Mouse (Mus musculus): ENCODE data around the gene Ptpre. TPM values are rescaled to one million over a fixed set of nuclear protein-coding genes. Genes with fewer than 3 reads are reported as not detected.

Ptpre gene
- polyA plus RNA-seq, 1 experiment from 2014 or later = 2.2 TPM

DNA sequence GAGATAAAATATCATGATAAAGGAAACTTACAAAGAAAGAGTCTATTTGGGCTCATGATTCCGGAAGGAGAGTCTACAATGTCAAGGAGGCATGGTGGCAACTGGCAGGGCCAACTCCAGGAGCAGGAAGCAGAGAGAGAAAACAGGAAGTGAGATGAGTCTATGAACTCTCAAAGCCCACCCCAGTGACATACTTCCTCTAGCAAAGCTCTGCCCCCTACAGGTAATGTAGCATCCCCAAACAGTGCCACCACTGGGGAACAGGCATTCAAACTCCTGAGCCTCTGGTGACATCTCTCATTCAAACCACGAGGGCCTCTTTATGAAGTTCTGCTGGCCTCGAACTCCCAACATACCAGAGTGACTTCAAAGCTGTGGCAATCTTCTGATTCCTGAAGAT, 25.6 kb upstream of the Ptpre start:
- Histone ChIP-seq H3K36me3 (no peaks in the 10 kb centered on the region), H3K9ac (replicated peaks) (no peak overlapping the region), H3K4me2 (no peak overlapping the region), H3K4me3 (replicated peaks) (no peak overlapping the region), H3K27me3 (no peaks in the 10 kb centered on the region), H3K9me3 (0 out of 2 replicates have a peak, but pooled peaks cover under 1% of the 10 kb centered on the region), H3K27ac (no peak overlapping the region), H3K4me1 (replicated peaks) (0 out of 2 replicates have a peak, but pooled peaks cover 3% of the 10 kb centered on the region)
- no peak for ATAC-seq (ENCODE audit: insufficient number of reproducible peaks, insufficient read depth, low FRiP score, low TSS enrichment, low read depth)
- 76% methylated on average over 3 of the region's 3 CpGs for WGBS

DNA sequence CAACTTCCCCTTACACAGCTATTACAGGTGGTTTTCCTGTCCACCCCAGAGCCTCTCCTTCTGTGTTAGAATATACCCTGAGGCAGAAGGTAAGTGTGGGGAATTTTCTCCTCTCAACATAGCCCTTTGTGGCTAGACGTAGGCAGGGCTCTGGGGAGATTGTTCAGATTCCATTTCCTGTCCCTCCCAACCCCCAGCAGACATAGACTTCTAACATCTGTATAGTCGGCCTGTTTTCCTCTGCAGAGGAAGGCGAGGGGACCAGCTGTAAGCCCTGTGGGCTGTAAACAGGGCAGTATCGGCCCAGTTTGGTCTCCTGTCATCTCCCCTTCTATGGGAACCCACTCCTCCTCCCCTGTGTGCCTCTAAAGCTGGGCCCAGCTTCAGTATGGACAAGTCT, 20.1 kb upstream of the Ptpre start:
- Histone ChIP-seq H3K4me2 (no peak overlapping the region), H3K4me3 (replicated peaks) (no peak overlapping the region), H3K4me1 (replicated peaks) (0 out of 2 replicates have a peak, but pooled peaks cover 14% of the 10 kb centered on the region), H3K27ac (no peak overlapping the region), H3K36me3 (no peaks in the 10 kb centered on the region), H3K9me3 (no peaks in the 10 kb centered on the region), H3K9ac (replicated peaks) (no peak overlapping the region), H3K27me3 (no peaks in the 10 kb centered on the region)
- ATAC-seq (ENCODE audit: insufficient number of reproducible peaks, insufficient read depth, low FRiP score, low TSS enrichment, low read depth) = no peak
- 42% methylated on average over 4 of the region's 4 CpGs for WGBS

GRCm38 (mm10) chr7:135520241-135520640, 17.0 kb upstream of the Ptpre start:
- Histone ChIP-seq H3K4me1 (replicated peaks) (0 out of 2 replicates have a peak, but pooled peaks cover 17% of the 10 kb centered on the region), H3K9me3 (no peaks in the 10 kb centered on the region), H3K36me3 (no peaks in the 10 kb centered on the region), H3K27me3 (no peaks in the 10 kb centered on the region), H3K27ac (no peak overlapping the region), H3K9ac (replicated peaks) (no peak overlapping the region), H3K4me3 (replicated peaks) (no peak overlapping the region), H3K4me2 (no peak overlapping the region)
- 41% methylated on average over 5 of the region's 5 CpGs for WGBS
- ATAC-seq (ENCODE audit: insufficient number of reproducible peaks, insufficient read depth, low FRiP score, low TSS enrichment, low read depth) = no peak

DNA sequence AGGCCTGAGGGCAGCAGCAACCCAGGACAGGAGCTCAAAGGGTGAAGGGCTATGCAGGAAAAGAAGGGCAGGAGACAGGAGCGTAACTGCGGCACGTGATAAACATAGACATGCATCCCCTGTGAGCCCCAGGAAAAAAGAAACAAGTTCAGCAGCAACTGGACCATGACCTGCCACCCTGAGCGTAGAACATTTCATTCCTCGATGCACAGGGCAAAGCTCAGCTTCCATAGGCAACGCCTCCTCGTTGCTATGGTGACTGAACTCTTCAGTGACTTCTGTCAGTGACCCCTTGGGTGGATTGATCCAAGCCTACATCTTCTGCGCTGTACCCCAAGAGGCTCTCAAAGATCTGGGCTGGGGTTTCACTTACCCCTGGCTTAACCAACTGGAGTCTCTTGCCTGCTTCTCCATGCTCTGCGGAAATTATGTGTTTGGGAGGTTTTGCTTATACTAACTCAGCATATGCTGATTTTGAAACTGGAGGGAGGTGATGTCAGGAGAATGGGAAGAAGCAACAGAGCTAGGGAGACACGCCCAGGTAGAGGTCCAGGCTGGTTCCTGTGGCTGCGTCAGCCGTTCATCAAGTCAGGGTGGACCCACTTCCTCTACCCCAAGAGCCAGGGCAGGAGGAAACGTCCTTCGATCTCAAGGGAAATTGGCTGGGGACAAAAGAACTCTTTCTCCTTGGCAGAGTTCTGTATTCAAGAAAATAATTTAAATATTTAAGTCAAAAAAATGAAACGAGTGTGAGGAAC, 15.3 kb upstream of the Ptpre start:
- H3K4me2 ChIP-seq = no peak overlapping the region
- WGBS = 78% methylated on average over 15 of the region's 15 CpGs
- H3K4me1 ChIP-seq (replicated peaks) = 0 out of 2 replicates have a peak, but pooled peaks cover 12% of the 10 kb centered on the region
- H3K36me3 ChIP-seq = no peaks in the 10 kb centered on the region
- no peak overlapping the region for H3K27ac ChIP-seq
- no peak for ATAC-seq (ENCODE audit: insufficient number of reproducible peaks, insufficient read depth, low FRiP score, low TSS enrichment, low read depth)
- H3K4me3 ChIP-seq (replicated peaks) = no peak overlapping the region
- H3K9me3 ChIP-seq = no peaks in the 10 kb centered on the region
- no peaks in the 10 kb centered on the region for H3K27me3 ChIP-seq
- no peak overlapping the region for H3K9ac ChIP-seq (replicated peaks)

- WGBS = 46% methylated on average over 4 of the region's 4 CpGs
- H3K36me3 ChIP-seq = no peaks in the 10 kb centered on the region
- no peak for ATAC-seq (ENCODE audit: insufficient number of reproducible peaks, insufficient read depth, low FRiP score, low TSS enrichment, low read depth)
Observed at GRCm38 (mm10) chr7:135523981-135524380, 13.3 kb upstream of the Ptpre start.

GRCm38 (mm10) chr7:135524424-135524967, 12.8 kb upstream of the Ptpre start:
- Histone ChIP-seq H3K36me3 (no peaks in the 10 kb centered on the region), H3K27me3 (no peaks in the 10 kb centered on the region), H3K4me1 (replicated peaks) (0 out of 2 replicates have a peak, but pooled peaks cover 7% of the 10 kb centered on the region), H3K9me3 (no peaks in the 10 kb centered on the region), H3K4me3 (replicated peaks) (no peak overlapping the region), H3K27ac (no peak overlapping the region), H3K9ac (replicated peaks) (no peak overlapping the region), H3K4me2 (no peak overlapping the region)
- no peak for ATAC-seq (ENCODE audit: insufficient number of reproducible peaks, insufficient read depth, low FRiP score, low TSS enrichment, low read depth)
- 70% methylated on average over 6 of the region's 6 CpGs for WGBS

More at GRCm38 (mm10) chr7:135523981-135524380, 13.3 kb upstream of the Ptpre start:
- Histone ChIP-seq H3K9ac (replicated peaks) (no peak overlapping the region), H3K4me1 (replicated peaks) (0 out of 2 replicates have a peak, but pooled peaks cover 7% of the 10 kb centered on the region), H3K4me3 (replicated peaks) (no peak overlapping the region), H3K4me2 (no peak overlapping the region), H3K27ac (no peak overlapping the region), H3K9me3 (no peaks in the 10 kb centered on the region), H3K27me3 (no peaks in the 10 kb centered on the region)

DNA sequence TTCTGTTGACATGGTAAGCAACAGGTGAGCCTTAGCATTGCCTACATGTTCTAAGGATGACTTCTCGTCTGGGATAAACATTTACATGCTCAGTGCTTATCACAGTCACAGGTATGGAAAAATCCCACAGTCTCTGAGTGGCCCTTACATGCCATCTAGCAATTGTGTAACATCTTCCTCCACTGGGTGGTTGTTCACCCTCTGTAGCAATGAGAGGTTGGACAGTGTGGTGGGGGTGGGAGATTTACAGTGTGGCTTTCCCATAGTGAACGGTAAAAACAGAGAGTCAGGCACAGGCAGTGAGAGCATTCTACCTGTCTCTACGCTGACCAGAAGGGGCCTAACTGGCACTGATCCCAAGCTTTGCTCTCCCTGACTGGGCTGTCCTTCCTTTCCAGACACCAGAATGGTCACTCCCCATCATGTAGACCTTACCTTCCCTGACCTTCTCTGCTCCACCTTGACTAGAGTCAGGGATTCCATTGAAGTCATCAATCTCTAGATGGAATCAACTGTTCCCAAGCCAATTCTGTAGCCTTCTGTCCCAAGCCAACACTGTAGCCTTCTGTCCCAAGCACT, 10.6 kb upstream of the Ptpre start:
- H3K4me2 ChIP-seq = no peak overlapping the region
- H3K9ac ChIP-seq (replicated peaks) = no peak overlapping the region
- H3K36me3 ChIP-seq = no peaks in the 10 kb centered on the region
- H3K27ac ChIP-seq = no peak overlapping the region
- H3K4me1 ChIP-seq (replicated peaks) = 0 out of 2 replicates have a peak, but pooled peaks cover 4% of the 10 kb centered on the region
- H3K4me3 ChIP-seq (replicated peaks) = no peak overlapping the region
- WGBS = 81% methylated on average over 3 of the region's 3 CpGs
- no peaks in the 10 kb centered on the region for H3K27me3 ChIP-seq
- no peaks in the 10 kb centered on the region for H3K9me3 ChIP-seq
- ATAC-seq (ENCODE audit: insufficient number of reproducible peaks, insufficient read depth, low FRiP score, low TSS enrichment, low read depth) = no peak

- no peak overlapping the region for H3K4me3 ChIP-seq (replicated peaks)
- no peak overlapping the region for H3K9ac ChIP-seq (replicated peaks)
- H3K9me3 ChIP-seq = no peaks in the 10 kb centered on the region
- 45% methylated on average over 3 of the region's 3 CpGs for WGBS
- 0 out of 2 replicates have a peak, but pooled peaks cover 4% of the 10 kb centered on the region for H3K4me1 ChIP-seq (replicated peaks)
- no peaks in the 10 kb centered on the region for H3K36me3 ChIP-seq
- no peak overlapping the region for H3K27ac ChIP-seq
- no peaks in the 10 kb centered on the region for H3K27me3 ChIP-seq
- ATAC-seq (ENCODE audit: insufficient number of reproducible peaks, insufficient read depth, low FRiP score, low TSS enrichment, low read depth) = no peak
- no peak overlapping the region for H3K4me2 ChIP-seq
Observed at GRCm38 (mm10) chr7:135527169-135527568, 10.1 kb upstream of the Ptpre start.

GRCm38 (mm10) chr7:135528515-135528914, 8.8 kb upstream of the Ptpre start, which contains the start of gene Clrn3:
Gene Clrn3 (minus strand): TSS chr7:135528654.
- 83% methylated on average over 7 of the region's 7 CpGs for WGBS
- no peak for ATAC-seq (ENCODE audit: insufficient number of reproducible peaks, insufficient read depth, low FRiP score, low TSS enrichment, low read depth)
- no peak within 1 kb of the TSS for H3K4me3 ChIP-seq (replicated peaks)
- H3K9ac ChIP-seq (replicated peaks) = no peak within 1 kb of the TSS
- H3K4me2 ChIP-seq = no peak within 1 kb of the TSS
- H3K9me3 ChIP-seq = no peaks in the 10 kb centered on the region
- H3K36me3 ChIP-seq = no peaks in the 10 kb centered on the region
- no peak within 1 kb of the TSS for H3K27ac ChIP-seq
- no peaks in the 10 kb centered on the region for H3K27me3 ChIP-seq
- H3K4me1 ChIP-seq (replicated peaks) = 0 out of 2 replicates have a peak, but pooled peaks cover 4% of the 10 kb centered on the region

DNA sequence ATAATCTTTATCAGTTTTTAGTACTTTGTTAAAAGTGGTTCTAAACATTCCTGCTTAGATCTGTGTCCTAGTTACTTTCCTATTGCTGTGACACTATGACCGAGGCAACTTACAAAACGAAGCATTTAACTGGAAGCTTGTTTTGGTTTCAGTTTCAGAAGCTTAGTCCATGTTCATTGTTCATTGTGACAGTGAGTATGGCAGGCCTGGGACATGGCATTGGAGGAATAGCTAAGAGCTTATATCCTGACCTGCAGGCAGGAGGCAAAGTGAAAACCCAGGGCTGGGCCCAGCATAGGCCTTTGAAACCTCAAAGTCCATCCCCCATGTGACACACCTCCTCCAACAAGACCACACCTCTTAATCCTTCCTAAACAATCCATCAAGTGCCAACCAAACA, 8.2 kb upstream of the Ptpre start:
- Histone ChIP-seq H3K27ac (no peak overlapping the region), H3K9ac (replicated peaks) (no peak overlapping the region), H3K9me3 (no peaks in the 10 kb centered on the region), H3K27me3 (no peaks in the 10 kb centered on the region), H3K36me3 (no peaks in the 10 kb centered on the region), H3K4me3 (replicated peaks) (no peak overlapping the region), H3K4me2 (no peak overlapping the region), H3K4me1 (replicated peaks) (0 out of 2 replicates have a peak, but pooled peaks cover under 1% of the 10 kb centered on the region)
- WGBS = 87% methylated on average over 2 of the region's 2 CpGs
- ATAC-seq (ENCODE audit: insufficient number of reproducible peaks, insufficient read depth, low FRiP score, low TSS enrichment, low read depth) = no peak

DNA sequence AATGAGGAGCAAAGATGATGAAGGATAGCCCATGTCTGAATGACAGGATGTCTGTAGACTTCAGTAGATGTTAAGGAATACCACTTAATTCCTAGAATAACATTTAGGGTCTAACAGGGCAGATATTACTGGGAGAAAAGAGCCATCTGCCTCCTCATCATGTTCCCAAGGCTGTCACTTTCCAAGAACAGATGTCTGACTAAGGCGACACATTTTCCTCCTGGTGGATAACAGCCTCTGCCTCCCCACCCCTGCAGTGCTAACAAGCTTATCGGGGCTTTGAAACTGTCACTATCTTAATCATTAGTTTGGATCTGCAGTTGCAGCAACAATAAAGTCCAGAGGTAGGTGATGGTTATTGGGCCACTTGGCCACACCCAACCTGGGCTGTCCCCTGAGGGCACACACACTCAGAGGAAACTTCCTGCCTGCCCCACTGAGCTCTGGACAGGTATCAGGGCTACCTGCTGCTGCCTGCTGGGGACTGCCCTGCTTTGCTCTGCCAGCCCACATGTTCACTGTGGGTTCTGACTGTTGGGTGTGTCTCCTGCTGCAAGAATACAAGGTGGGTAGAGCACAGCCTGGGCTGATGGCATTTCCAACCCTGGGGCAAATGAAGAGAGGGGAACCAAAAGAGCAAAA, 2.6 kb upstream of the Ptpre start:
- WGBS = 46% methylated on average over 2 of the region's 2 CpGs
- no peaks in the 10 kb centered on the region for H3K36me3 ChIP-seq
- no peak overlapping the region for H3K4me2 ChIP-seq
- no peak for ATAC-seq (ENCODE audit: insufficient number of reproducible peaks, insufficient read depth, low FRiP score, low TSS enrichment, low read depth)
- H3K27ac ChIP-seq = no peak overlapping the region
- peaks cover 22% of the 10 kb centered on the region for H3K27me3 ChIP-seq
- H3K4me1 ChIP-seq (replicated peaks) = 0 out of 2 replicates have a peak, but pooled peaks cover 5% of the 10 kb centered on the region
- no peak overlapping the region for H3K9ac ChIP-seq (replicated peaks)
- H3K9me3 ChIP-seq = no peaks in the 10 kb centered on the region
- no peak overlapping the region for H3K4me3 ChIP-seq (replicated peaks)
